15 mouse cellular contexts compared by ENCODE assay signal in genomic region chr11:96938426-96938800, GRCm38 (mm10). TPM values are rescaled to one million over a fixed set of nuclear protein-coding genes. Genes with fewer than 3 reads are reported as not detected.
DNase-seq lines count a peak whose midpoint lies in the region; ATAC-seq and TF ChIP-seq lines count a peak whose summit lies in the region.
"Had no signal": no experiment of that assay in that cellular context is flagged by ENCODE, and none has a peak within 500 bp of the region (broad histone marks: within the 10 kb centered on the region; RNA-seq: fewer than 3 reads in every experiment).

No protein-coding gene starts in this region.

- peak overlapping the region; percentile 43 for H3K9ac ChIP-seq in liver, adult 2 months (ENCODE audit: low read depth, low read length)
- no peak overlapping the region; the same call in 1 of the 2 replicates for H3K9ac ChIP-seq in liver, embryonic 11.5 days (ENCODE audit: low read depth, low read length)
- peak overlapping the region; percentile 10; the same call in 1 of the 2 replicates for H3K9ac ChIP-seq in stomach, embryonic 16.5 days (ENCODE audit: low read length)
- H3K9ac ChIP-seq: midbrain, embryonic 15.5 days had no signal

- no peak for DNase-seq in liver, adult 2 months (ENCODE audit: extremely low read depth, low read depth, low spot score)
- no peak for DNase-seq in liver
- DNase-seq in liver, embryonic 11.5 days (ENCODE audit: low spot score) = no peak
- no peak for DNase-seq in adipocyte (ENCODE audit: low spot score)
- DNase-seq: cerebellum, adult 8-10 months; embryo, embryonic 11 days; lung, adult 18-20 months had no signal

- peaks cover 98% of the 10 kb centered on the region for H3K36me3 ChIP-seq in erythroblast, embryonic 14.5 days (ENCODE audit: control insufficient read depth)
- peaks cover 19% of the 10 kb centered on the region for H3K36me3 ChIP-seq in liver, adult 2 months (ENCODE audit: control insufficient read depth, insufficient read depth, low read length)
- peaks cover 15% of the 10 kb centered on the region for H3K36me3 ChIP-seq in liver, embryonic 11.5 days (ENCODE audit: control insufficient read depth, insufficient read depth, low read length)
- no peaks in the 10 kb centered on the region for H3K36me3 ChIP-seq in stomach, embryonic 16.5 days (ENCODE audit: control insufficient read depth, insufficient read depth, low read length)
- H3K36me3 ChIP-seq: midbrain, embryonic 15.5 days had no signal

- no peak for TF ChIP-seq POLR2A in liver, adult 2 months (IDR thresholded peaks at IDR 0.05; ENCODE audit: extremely low read depth, insufficient read depth, low read length)

- H3K27ac ChIP-seq in liver, adult 2 months (replicated peaks; ENCODE audit: insufficient read depth, low read depth, low read length) = peak overlapping the region; percentile 76
- H3K27ac ChIP-seq in liver, embryonic 11.5 days (ENCODE audit: low read depth, low read length) = peak overlapping the region; percentile 62
- H3K27ac ChIP-seq in stomach, embryonic 16.5 days (ENCODE audit: low read length) = peak overlapping the region; percentile 88
- H3K27ac ChIP-seq: midbrain, embryonic 15.5 days had no signal

- H3K27me3 ChIP-seq in erythroblast, embryonic 14.5 days (ENCODE audit: control insufficient read depth) = no peaks in the 10 kb centered on the region
- no peaks in the 10 kb centered on the region for H3K27me3 ChIP-seq in liver, adult 2 months (ENCODE audit: control insufficient read depth, insufficient read depth, low read length)
- H3K27me3 ChIP-seq in liver, embryonic 11.5 days (replicated peaks; ENCODE audit: control insufficient read depth, insufficient read depth, low read length) = no peaks in the 10 kb centered on the region
- H3K27me3 ChIP-seq in stomach, embryonic 16.5 days (ENCODE audit: control insufficient read depth, insufficient read depth, low read length) = no peaks in the 10 kb centered on the region
- H3K27me3 ChIP-seq: midbrain, embryonic 15.5 days had no signal

- H3K4me2 ChIP-seq in liver, embryonic 11.5 days = no peak overlapping the region; the same call in none of the 2 replicates
- no peak overlapping the region for H3K4me2 ChIP-seq in stomach, embryonic 16.5 days (ENCODE audit: low read depth, low read length)
- H3K4me2 ChIP-seq: midbrain, embryonic 15.5 days had no signal

- TF ChIP-seq CTCF in liver, adult 2 months (IDR thresholded peaks at IDR 0.05; ENCODE audit: low read depth, low read length) = no peak

- WGBS in liver, adult 2 months = 21% methylated on average over 6 of the region's 6 CpGs
- WGBS in liver, embryonic 11.5 days = 80% methylated on average over 6 of the region's 6 CpGs
- WGBS in stomach, embryonic 16.5 days = 69% methylated on average over 6 of the region's 6 CpGs

- peak overlapping the region; percentile 78 for H3K4me3 ChIP-seq in erythroblast, embryonic 14.5 days (replicated peaks)
- no peak overlapping the region for H3K4me3 ChIP-seq in liver, adult 2 months (ENCODE audit: insufficient read depth, low read depth, low read length)
- H3K4me3 ChIP-seq in liver, embryonic 11.5 days (ENCODE audit: low read depth, low read length) = no peak overlapping the region
- no peak overlapping the region for H3K4me3 ChIP-seq in stomach, embryonic 16.5 days (replicated peaks; ENCODE audit: low read length)
- H3K4me3 ChIP-seq: midbrain, embryonic 15.5 days had no signal

- no peaks in the 10 kb centered on the region for H3K79me2 ChIP-seq in liver, adult 2 months (ENCODE audit: control insufficient read depth, insufficient read depth, low read length)

- ATAC-seq in erythroblast, adult 5-6 weeks (replicated peaks; ENCODE audit: low FRiP score, poor library complexity, severe bottlenecking) = no peak
- no peak for ATAC-seq in liver, embryonic 11.5 days (replicated peaks; ENCODE audit: low FRiP score)
- ATAC-seq in stomach, embryonic 16.5 days (ENCODE audit: insufficient read depth, low FRiP score) = no peak
- ATAC-seq: hindbrain, embryonic 16.5 days; midbrain, embryonic 15.5 days had no signal

- H3K9me3 ChIP-seq in erythroblast, embryonic 14.5 days (ENCODE audit: control insufficient read depth, low read length) = no peaks in the 10 kb centered on the region
- H3K9me3 ChIP-seq in liver, embryonic 11.5 days (ENCODE audit: control insufficient read depth, low read length) = no peaks in the 10 kb centered on the region
- no peaks in the 10 kb centered on the region for H3K9me3 ChIP-seq in stomach, embryonic 16.5 days (replicated peaks; ENCODE audit: control insufficient read depth, low read length)
- H3K9me3 ChIP-seq: G1E; midbrain, embryonic 15.5 days had no signal

- peaks cover 97% of the 10 kb centered on the region for H3K4me1 ChIP-seq in erythroblast, embryonic 14.5 days (ENCODE audit: control insufficient read depth)
- peaks cover 36% of the 10 kb centered on the region for H3K4me1 ChIP-seq in liver, adult 2 months (ENCODE audit: control insufficient read depth, insufficient read depth, low read length)
- H3K4me1 ChIP-seq in liver, embryonic 11.5 days (replicated peaks; ENCODE audit: control insufficient read depth, insufficient read depth, low read length) = peaks cover 51% of the 10 kb centered on the region
- peaks cover 26% of the 10 kb centered on the region for H3K4me1 ChIP-seq in stomach, embryonic 16.5 days (ENCODE audit: control insufficient read depth, insufficient read depth, low read length)

RNA-seq across cellular contexts. Expression of gene Pnpo, which starts 5.4 kb away (rescaled TPM):
- 42.1 and 83.7 TPM in 2 replicates for polyA plus RNA-seq in erythroblast, embryonic 14.5 days (2012)
- 231 and 288 TPM in 2 replicates for total RNA-seq in erythroblast, adult 5-6 weeks (2015; ENCODE audit: low replicate concordance)
- total RNA-seq in erythroblast, adult 5-6 weeks (2017; ENCODE audit: low replicate concordance) = 381 and 405 TPM in 2 replicates
- total RNA-seq in liver, adult 2 months (2014; rRNA removed) = 113 and 126 TPM in 2 replicates
- 170 and 175 TPM in 2 replicates for polyA plus RNA-seq in liver, adult 2 months (2012; rRNA removed)
- 206 and 226 TPM in 2 replicates for polyA plus RNA-seq in liver, embryonic 11.5 days (2014; fragmentation: Nextera tagmentation; extraction: Ambion mirVana)
- polyA plus RNA-seq in stomach, embryonic 16.5 days (2015; fragmentation: Nextera tagmentation; extraction: Ambion mirVana) = 70.7 and 76.8 TPM in 2 replicates

RNA-seq across cellular contexts. Expression of gene Prr15l, which starts 10.5 kb away (rescaled TPM):
- polyA plus RNA-seq in erythroblast, embryonic 14.5 days (2012) = 0.95 and 3.0 TPM in 2 replicates
- total RNA-seq in erythroblast, adult 5-6 weeks (2015; ENCODE audit: low replicate concordance) = not detected in 2 replicates
- 0.94 and 1.3 TPM in 2 replicates for total RNA-seq in erythroblast, adult 5-6 weeks (2017; ENCODE audit: low replicate concordance)
- total RNA-seq in liver, adult 2 months (2014; rRNA removed) = 0.34 and 0.46 TPM in 2 replicates
- polyA plus RNA-seq in liver, adult 2 months (2012; rRNA removed) = 0.60 and 0.64 TPM in 2 replicates
- polyA plus RNA-seq in liver, embryonic 11.5 days (2014; fragmentation: Nextera tagmentation; extraction: Ambion mirVana) = 1.8 and 2.2 TPM in 2 replicates
- 70.8 and 81.7 TPM in 2 replicates for polyA plus RNA-seq in stomach, embryonic 16.5 days (2015; fragmentation: Nextera tagmentation; extraction: Ambion mirVana)
- total RNA-seq: left cerebral cortex, adult 8-10 months had no signal
- polyA plus RNA-seq: frontal cortex, adult 2 months had no signal

RNA-seq across cellular contexts. Expression of gene Cdk5rap3, which starts 22.1 kb away (rescaled TPM):
- 2.9 and 4.8 TPM in 2 replicates for polyA plus RNA-seq in erythroblast, embryonic 14.5 days (2012)
- 6.1 and 8.6 TPM in 2 replicates for total RNA-seq in erythroblast, adult 5-6 weeks (2015; ENCODE audit: low replicate concordance)
- total RNA-seq in erythroblast, adult 5-6 weeks (2017; ENCODE audit: low replicate concordance) = 6.8 and 17.3 TPM in 2 replicates
- 44.1 and 52.2 TPM in 2 replicates for total RNA-seq in liver, adult 2 months (2014; rRNA removed)
- polyA plus RNA-seq in liver, adult 2 months (2012; rRNA removed) = 36.6 and 50.5 TPM in 2 replicates
- polyA plus RNA-seq in liver, embryonic 11.5 days (2014; fragmentation: Nextera tagmentation; extraction: Ambion mirVana) = 69.6 and 71.3 TPM in 2 replicates
- 68.7 and 75.0 TPM in 2 replicates for polyA plus RNA-seq in stomach, embryonic 16.5 days (2015; fragmentation: Nextera tagmentation; extraction: Ambion mirVana)

RNA-seq across cellular contexts. Expression of gene Sp2, which starts 44.3 kb away (rescaled TPM):
- polyA plus RNA-seq in erythroblast, embryonic 14.5 days (2012) = 16.7 and 23.0 TPM in 2 replicates
- 16.1 and 17.1 TPM in 2 replicates for total RNA-seq in erythroblast, adult 5-6 weeks (2015; ENCODE audit: low replicate concordance)
- 4.4 and 6.1 TPM in 2 replicates for total RNA-seq in erythroblast, adult 5-6 weeks (2017; ENCODE audit: low replicate concordance)
- total RNA-seq in liver, adult 2 months (2014; rRNA removed) = 0.28 and 0.54 TPM in 2 replicates
- polyA plus RNA-seq in liver, adult 2 months (2012; rRNA removed) = 3.4 and 3.8 TPM in 2 replicates
- 18.3 and 18.9 TPM in 2 replicates for polyA plus RNA-seq in liver, embryonic 11.5 days (2014; fragmentation: Nextera tagmentation; extraction: Ambion mirVana)
- 13.4 and 14.6 TPM in 2 replicates for polyA plus RNA-seq in stomach, embryonic 16.5 days (2015; fragmentation: Nextera tagmentation; extraction: Ambion mirVana)

Comparison
In these comparisons a context has a peak if more than half of its experiments do, and no peak if none do; other contexts are left out.
1. RNA of gene Prr15l, which starts 10.5 kb away (polyA plus RNA-seq): 70.8 to 81.7 TPM in stomach, embryonic 16.5 days; 0.95 to 3.0 TPM in erythroblast, embryonic 14.5 days, 1.8 to 2.2 TPM in liver, embryonic 11.5 days and 0.60 to 0.64 TPM in liver, adult 2 months; every median in the first group is over 10 times any median in the second.
2. Peak in every context shown above with its lines, with median percentiles within 50 percentile points of each other: H3K27ac ChIP-seq.